Mouse (Mus musculus) embryonic fibroblast, embryonic 13.5 days (primary cell): Measurements from ENCODE around the gene Pcgf2.

Experiments
- CTCF ChIP-seq: IDR thresholded peaks from 2 replicates; pipeline ENCODE4 v1.5.1; 2011; ENCODE audit warnings: mild to moderate bottlenecking, control low read depth, low read length, moderate library complexity, borderline replicate concordance; ENCODE audit not compliant: insufficient read depth
- POLR2A ChIP-seq: IDR thresholded peaks from 2 replicates; pipeline ENCODE4 v1.6.1; 2011; ENCODE audit warnings: low read depth, mild to moderate bottlenecking, control low read depth, low read length, moderate library complexity

DNA sequence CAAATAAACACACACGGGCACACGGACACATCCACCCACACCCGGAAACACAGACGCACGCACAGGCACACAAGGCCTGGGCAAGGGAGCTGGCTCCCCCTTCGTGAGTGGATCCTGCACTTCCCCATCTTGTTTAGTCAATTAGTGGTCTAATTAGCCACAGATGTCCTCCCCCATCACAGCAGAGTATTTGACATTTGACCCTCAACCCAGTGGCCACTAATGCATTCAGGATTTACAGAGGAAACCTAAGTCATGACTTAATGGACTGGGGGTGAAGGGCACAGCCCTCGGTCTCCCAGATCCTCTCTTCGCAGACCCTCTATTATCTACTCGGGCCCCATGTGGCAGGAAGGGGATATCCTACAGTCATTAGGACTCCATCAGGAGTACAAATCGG is 33.4 kb upstream of the Pcgf2 start:
- TF ChIP-seq POLR2A: no peak
- TF ChIP-seq CTCF: no peak
